Mouse (Mus musculus): ENCODE results near the gene Sorbs2. TPM values are rescaled to one million over a fixed set of nuclear protein-coding genes. Genes with fewer than 3 reads are reported as not detected.

The Sorbs2 gene
- polyA plus RNA-seq, 1 experiment from 2014 or later: 13.3 TPM

DNA sequence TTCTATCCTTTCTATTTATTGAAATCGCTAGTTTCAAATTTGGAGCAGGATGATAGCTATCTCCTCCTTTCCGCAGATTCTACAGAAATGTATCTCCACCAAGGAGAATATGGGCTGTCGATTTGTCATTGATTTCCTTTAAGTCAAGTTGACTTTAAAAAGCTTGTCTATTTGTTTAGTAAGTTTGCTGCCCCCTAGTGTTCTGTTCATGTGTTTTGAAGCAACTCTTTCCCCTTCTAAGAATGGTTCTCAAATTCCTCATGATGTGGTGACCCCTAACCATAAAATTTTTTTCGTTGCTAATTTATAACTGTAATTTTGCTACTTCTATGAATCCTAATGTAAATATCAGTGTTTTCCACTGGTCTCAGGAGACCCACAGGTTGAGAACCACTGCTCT is 273.0 kb downstream of the Sorbs2 start:
- Histone ChIP-seq H3K27ac (ENCODE audit: low read depth) (no peak overlapping the region), H3K4me1 (ENCODE audit: insufficient read depth) (no peaks in the 10 kb centered on the region), H3K4me3 (ENCODE audit: low read depth, low read length) (no peak overlapping the region), H3K36me3 (replicated peaks; ENCODE audit: insufficient read depth, low read length) (no peaks in the 10 kb centered on the region), H3K4me2 (ENCODE audit: low read depth, low read length) (no peak overlapping the region), H3K9me3 (ENCODE audit: low read length) (no peaks in the 10 kb centered on the region), H3K9ac (replicated peaks) (no peak overlapping the region), H3K27me3 (ENCODE audit: insufficient read depth, low read length) (no peaks in the 10 kb centered on the region)
- peak; percentile 54 for TF ChIP-seq CTCF (IDR thresholded peaks at IDR 0.05; ENCODE audit: low read depth)
- no peak for TF ChIP-seq EP300 (IDR thresholded peaks at IDR 0.05; ENCODE audit: low read depth)
- no peak for DNase-seq
- 30% methylated on average over 4 of the region's 4 CpGs for WGBS (ENCODE audit: insufficient replicate concordance)
- ATAC-seq: no peak

DNA sequence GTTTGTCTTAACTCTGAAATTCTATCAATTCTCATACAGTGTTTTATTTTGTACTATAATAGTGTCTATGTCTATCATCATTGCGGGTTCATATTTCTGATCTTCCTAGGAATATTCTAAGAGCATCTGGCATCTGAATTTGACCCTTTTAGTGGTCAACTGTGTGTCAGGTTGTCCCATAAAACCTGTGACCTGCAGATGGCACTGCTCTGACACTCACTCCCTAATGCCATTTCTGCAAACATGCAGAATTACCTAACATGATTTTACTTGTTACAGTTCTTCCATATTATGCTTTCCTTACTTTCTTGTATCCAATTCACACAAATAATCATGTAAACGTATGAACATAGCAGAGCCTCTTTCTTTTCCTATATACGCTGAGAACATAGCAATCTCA is 281.0 kb downstream of the Sorbs2 start:
- ATAC-seq: no peak
- H3K9ac ChIP-seq (replicated peaks): no peak overlapping the region
- peak; percentile 34 for TF ChIP-seq CTCF (IDR thresholded peaks at IDR 0.05; ENCODE audit: low read depth)
- no peak for TF ChIP-seq EP300 (IDR thresholded peaks at IDR 0.05; ENCODE audit: low read depth)
- H3K27me3 ChIP-seq (ENCODE audit: insufficient read depth, low read length): no peaks in the 10 kb centered on the region
- no peak for DNase-seq
- no peaks in the 10 kb centered on the region for H3K4me1 ChIP-seq (ENCODE audit: insufficient read depth)
- no peak overlapping the region for H3K4me2 ChIP-seq (ENCODE audit: low read depth, low read length)
- no peak overlapping the region for H3K4me3 ChIP-seq (ENCODE audit: low read depth, low read length)
- no peak overlapping the region for H3K27ac ChIP-seq (ENCODE audit: low read depth)
- 0 out of 2 replicates have a peak, but pooled peaks cover 3% of the 10 kb centered on the region for H3K36me3 ChIP-seq (replicated peaks; ENCODE audit: insufficient read depth, low read length)
- H3K9me3 ChIP-seq (ENCODE audit: low read length): no peaks in the 10 kb centered on the region
- 71% methylated on average over 3 of the region's 3 CpGs for WGBS (ENCODE audit: insufficient replicate concordance)

DNA sequence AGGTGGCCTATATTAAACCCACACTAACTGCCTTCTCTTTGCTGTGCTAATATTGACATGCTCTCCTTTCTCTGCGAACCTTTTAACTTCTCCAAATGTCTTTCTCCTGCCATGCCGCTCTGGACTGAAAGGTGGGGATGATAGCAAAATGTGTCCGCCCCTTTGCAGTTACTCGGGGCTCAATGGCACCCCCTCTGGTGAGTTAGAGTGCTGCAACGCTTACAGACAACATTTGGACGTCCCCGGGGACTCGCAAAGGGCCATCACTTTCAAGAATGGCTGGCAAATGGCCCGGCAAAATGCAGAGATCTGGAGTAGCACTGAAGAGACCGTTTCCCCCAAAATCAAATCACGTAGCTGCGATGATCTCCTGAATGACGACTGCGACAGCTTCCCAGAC is 287.3 kb downstream of the Sorbs2 start:
- Histone ChIP-seq H3K9me3 (ENCODE audit: low read length) (no peaks in the 10 kb centered on the region), H3K9ac (replicated peaks) (no peak overlapping the region), H3K36me3 (replicated peaks; ENCODE audit: insufficient read depth, low read length) (no peaks in the 10 kb centered on the region; the same call in 1 of the 2 replicates), H3K4me2 (ENCODE audit: low read depth, low read length) (no peak overlapping the region), H3K27me3 (ENCODE audit: insufficient read depth, low read length) (no peaks in the 10 kb centered on the region), H3K4me3 (ENCODE audit: low read depth, low read length) (no peak overlapping the region), H3K4me1 (ENCODE audit: insufficient read depth) (no peaks in the 10 kb centered on the region), H3K27ac (ENCODE audit: low read depth) (no peak overlapping the region)
- WGBS (ENCODE audit: insufficient replicate concordance): 82% methylated on average over 14 of the region's 14 CpGs
- peak; percentile 26; the same call in 1 of the 2 replicates for TF ChIP-seq CTCF (IDR thresholded peaks at IDR 0.05; ENCODE audit: low read depth)
- TF ChIP-seq EP300 (IDR thresholded peaks at IDR 0.05; ENCODE audit: low read depth): no peak
- DNase-seq (no peak), ATAC-seq (no peak)

DNA sequence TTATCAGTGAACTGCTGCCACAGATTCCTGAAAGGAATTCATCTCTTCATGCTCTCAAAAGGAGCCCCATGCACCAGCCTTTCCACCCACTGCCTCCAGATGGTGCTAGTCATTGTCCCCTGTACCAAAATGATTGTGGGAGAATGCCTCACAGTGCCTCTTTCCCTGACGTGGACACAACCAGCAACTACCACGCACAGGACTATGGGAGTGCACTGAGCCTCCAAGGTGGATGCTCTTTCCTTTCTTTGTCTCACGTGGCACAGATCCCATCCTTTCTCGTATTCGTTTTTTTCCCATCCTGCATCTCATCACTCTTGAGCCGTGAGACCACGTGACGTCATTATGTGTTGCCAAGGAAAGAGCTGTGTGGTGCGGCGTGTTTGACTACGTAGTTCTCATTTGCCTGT is 288.7 kb downstream of the Sorbs2 start:
- 62% methylated on average over 11 of the region's 11 CpGs for WGBS (ENCODE audit: insufficient replicate concordance)
- DNase-seq: no peak
- H3K4me2 ChIP-seq (ENCODE audit: low read depth, low read length): no peak overlapping the region
- H3K4me3 ChIP-seq (ENCODE audit: low read depth, low read length): no peak overlapping the region
- no peaks in the 10 kb centered on the region for H3K27me3 ChIP-seq (ENCODE audit: insufficient read depth, low read length)
- no peak overlapping the region for H3K9ac ChIP-seq (replicated peaks)
- H3K9me3 ChIP-seq (ENCODE audit: low read length): no peaks in the 10 kb centered on the region
- no peak for TF ChIP-seq EP300 (IDR thresholded peaks at IDR 0.05; ENCODE audit: low read depth)
- peak; percentile 53; the same call in 1 of the 2 replicates for TF ChIP-seq CTCF (IDR thresholded peaks at IDR 0.05; ENCODE audit: low read depth)
- ATAC-seq: no peak
- H3K36me3 ChIP-seq (replicated peaks; ENCODE audit: insufficient read depth, low read length): peaks cover 1% of the 10 kb centered on the region; the same call in 1 of the 2 replicates
- H3K27ac ChIP-seq (ENCODE audit: low read depth): no peak overlapping the region
- no peaks in the 10 kb centered on the region for H3K4me1 ChIP-seq (ENCODE audit: insufficient read depth)

DNA sequence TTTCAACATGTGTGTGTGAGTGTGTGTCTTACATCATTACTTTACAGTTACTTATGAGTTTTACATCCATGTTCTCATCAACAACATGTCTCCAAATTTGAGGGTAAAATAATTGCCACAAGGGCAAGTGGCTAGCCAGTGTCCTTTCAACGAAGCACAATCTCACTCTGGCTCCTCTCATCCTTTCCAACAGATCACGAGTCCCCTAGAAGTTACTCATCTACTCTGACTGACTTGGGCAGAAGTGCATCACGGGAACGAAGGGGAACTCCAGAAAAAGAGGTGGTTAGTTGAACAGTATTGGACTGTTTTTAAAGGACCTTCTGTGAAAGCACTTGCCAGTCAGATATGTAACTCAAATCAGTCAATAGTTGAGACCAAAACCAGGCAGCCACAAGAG is 291.9 kb downstream of the Sorbs2 start:
- Histone ChIP-seq H3K27me3 (ENCODE audit: insufficient read depth, low read length) (no peaks in the 10 kb centered on the region), H3K9me3 (ENCODE audit: low read length) (no peaks in the 10 kb centered on the region), H3K36me3 (replicated peaks; ENCODE audit: insufficient read depth, low read length) (peaks cover 3% of the 10 kb centered on the region; the same call in 1 of the 2 replicates), H3K4me1 (ENCODE audit: insufficient read depth) (no peaks in the 10 kb centered on the region), H3K9ac (replicated peaks) (no peak overlapping the region), H3K27ac (ENCODE audit: low read depth) (no peak overlapping the region), H3K4me2 (ENCODE audit: low read depth, low read length) (no peak overlapping the region), H3K4me3 (ENCODE audit: low read depth, low read length) (no peak overlapping the region)
- DNase-seq (no peak), ATAC-seq (no peak)
- 60% methylated on average over 4 of the region's 4 CpGs for WGBS (ENCODE audit: insufficient replicate concordance)
- TF ChIP-seq CTCF (IDR thresholded peaks at IDR 0.05; ENCODE audit: low read depth): no peak
- TF ChIP-seq EP300 (IDR thresholded peaks at IDR 0.05; ENCODE audit: low read depth): no peak

DNA sequence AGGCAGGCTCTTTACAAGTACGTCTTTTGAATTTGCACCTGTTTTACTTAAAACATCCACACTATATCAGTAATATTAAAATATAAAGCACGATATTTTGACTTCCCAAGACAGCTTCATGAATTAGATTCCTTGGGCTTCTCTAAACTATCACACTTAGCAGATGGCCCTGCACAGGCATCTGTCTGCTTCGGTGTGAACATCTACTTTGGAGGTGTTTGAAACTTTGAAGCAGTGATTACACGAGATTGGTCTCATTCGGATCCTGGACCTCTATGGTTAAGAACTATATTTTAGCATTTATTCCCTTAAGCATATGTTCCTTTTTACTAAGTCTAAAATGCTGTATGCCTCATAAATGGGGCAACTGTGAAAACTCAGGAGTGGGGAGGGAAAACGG is 301.0 kb downstream of the Sorbs2 start:
- no peak overlapping the region for H3K4me3 ChIP-seq (ENCODE audit: low read depth, low read length)
- H3K4me1 ChIP-seq (ENCODE audit: insufficient read depth): no peaks in the 10 kb centered on the region
- H3K9ac ChIP-seq (replicated peaks): no peak overlapping the region
- H3K27ac ChIP-seq (ENCODE audit: low read depth): no peak overlapping the region
- H3K27me3 ChIP-seq (ENCODE audit: insufficient read depth, low read length): no peaks in the 10 kb centered on the region
- H3K4me2 ChIP-seq (ENCODE audit: low read depth, low read length): no peak overlapping the region
- 83% methylated on average over 6 of the region's 6 CpGs for WGBS (ENCODE audit: insufficient replicate concordance)
- H3K36me3 ChIP-seq (replicated peaks; ENCODE audit: insufficient read depth, low read length): peaks cover 8% of the 10 kb centered on the region; the same call in 1 of the 2 replicates
- DNase-seq (no peak), ATAC-seq (no peak)
- no peaks in the 10 kb centered on the region for H3K9me3 ChIP-seq (ENCODE audit: low read length)
- no peak for TF ChIP-seq CTCF (IDR thresholded peaks at IDR 0.05; ENCODE audit: low read depth)
- no peak for TF ChIP-seq EP300 (IDR thresholded peaks at IDR 0.05; ENCODE audit: low read depth)

Data from liver, postnatal 0 days (tissue).